Mouse (Mus musculus) bone marrow, adult 2 months (tissue): ENCODE results near the gene Rnf19b.

Experiments
- CTCF ChIP-seq: fragments of 200-500 bp; IDR thresholded peaks from 2 replicates; pipeline ENCODE4 v1.5.1; 2011; ENCODE audit warnings: low read length, control low read depth; ENCODE audit not compliant: control insufficient read depth, insufficient read depth
- POLR2A ChIP-seq: fragments of 200-500 bp; IDR thresholded peaks from 2 replicates; pipeline ENCODE4 v1.6.1; 2011; ENCODE audit warnings: low read depth, mild to moderate bottlenecking, control low read depth, low read length, borderline replicate concordance; ENCODE audit not compliant: control insufficient read depth

DNA sequence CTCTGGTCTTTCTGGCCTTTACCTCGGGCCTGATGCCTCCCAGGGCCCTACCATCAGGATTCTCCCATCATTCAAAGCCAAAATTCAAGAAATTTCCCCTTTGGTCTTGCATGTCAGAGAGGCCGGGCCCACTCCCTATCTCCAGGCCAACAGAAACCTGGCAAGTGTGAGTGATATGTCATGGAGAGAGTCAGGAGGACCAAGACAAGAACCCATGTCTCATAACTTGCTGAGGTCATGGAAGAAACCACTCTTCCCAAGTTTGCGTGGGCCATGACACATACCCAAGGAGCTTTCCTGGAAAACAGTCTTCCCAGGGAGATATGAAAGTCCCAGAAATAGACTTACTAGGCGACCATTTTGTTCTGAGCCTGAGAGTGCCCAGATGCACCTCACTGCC lies 36.2 kb upstream of the Rnf19b start:
- TF ChIP-seq CTCF = no peak
- no peak for TF ChIP-seq POLR2A
